Mouse (Mus musculus): Measurements from ENCODE around the gene B230118H07Rik. TPM values are rescaled to one million over a fixed set of nuclear protein-coding genes. Genes with fewer than 3 reads are reported as not detected.

B230118H07Rik gene
- polyA plus RNA-seq, 1 experiment from 2014 or later, result 63.8 TPM

- Histone ChIP-seq H3K27ac (no peak overlapping the region), H3K9ac (no peak overlapping the region), H3K4me3 (no peak overlapping the region), H3K4me2 (replicated peaks) (no peak overlapping the region), H3K36me3 (no peaks in the 10 kb centered on the region), H3K27me3 (replicated peaks) (no peaks in the 10 kb centered on the region), H3K4me1 (peaks cover 12% of the 10 kb centered on the region), H3K9me3 (no peaks in the 10 kb centered on the region)
- WGBS, result 67% methylated on average over 13 of the region's 13 CpGs
- ATAC-seq (ENCODE audit: low FRiP score, low read depth), result no peak
Measured at GRCm38 (mm10) chr2:101598190-101599181, 50.8 kb downstream of the B230118H07Rik start.

DNA sequence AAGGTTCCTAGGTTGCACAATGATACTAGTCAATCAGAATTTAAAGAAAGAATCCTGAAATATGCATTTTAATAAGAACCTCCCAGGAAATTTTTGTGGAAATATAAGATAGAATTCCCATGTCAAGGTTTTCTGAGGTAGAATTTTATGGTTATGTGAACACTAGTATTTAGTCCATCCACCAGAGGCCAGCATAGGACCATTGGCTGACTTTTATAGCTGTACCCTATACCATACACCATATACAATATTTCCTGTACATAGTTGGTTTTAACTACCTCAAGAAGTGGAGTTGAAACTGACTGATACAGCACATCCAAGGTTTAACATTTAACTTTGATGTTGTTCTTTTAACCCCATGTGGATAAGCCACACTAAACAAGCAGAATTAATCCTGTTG lies 52.1 kb downstream of the B230118H07Rik start:
- H3K9ac ChIP-seq, result no peak overlapping the region
- H3K4me3 ChIP-seq, result no peak overlapping the region
- no peaks in the 10 kb centered on the region for H3K9me3 ChIP-seq
- no peak for ATAC-seq (ENCODE audit: low FRiP score, low read depth)
- H3K27ac ChIP-seq, result no peak overlapping the region
- peaks cover 25% of the 10 kb centered on the region for H3K4me1 ChIP-seq
- no peaks in the 10 kb centered on the region for H3K27me3 ChIP-seq (replicated peaks)
- no peaks in the 10 kb centered on the region for H3K36me3 ChIP-seq
- no peak overlapping the region for H3K4me2 ChIP-seq (replicated peaks)

DNA sequence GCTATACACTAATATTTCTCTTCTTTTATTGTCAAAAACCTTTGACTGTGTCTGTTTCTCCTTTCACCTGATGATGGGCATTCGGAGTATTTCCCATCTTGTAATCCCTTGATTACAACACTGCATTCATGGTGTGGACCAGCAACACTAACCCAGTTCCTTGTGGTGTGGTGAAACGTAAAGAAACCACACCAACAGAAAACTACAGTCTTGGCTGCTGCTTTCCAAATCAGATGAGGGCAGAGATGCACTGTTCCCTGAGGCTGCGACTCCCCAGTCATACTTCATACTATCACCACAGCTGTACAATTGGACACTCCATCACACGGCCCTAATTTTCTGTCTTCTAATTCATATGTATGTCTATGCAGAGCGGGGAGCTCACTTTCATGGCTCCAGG lies 54.7 kb downstream of the B230118H07Rik start:
- WGBS, result 79% methylated on average over 5 of the region's 5 CpGs
- H3K4me1 ChIP-seq, result peaks cover 40% of the 10 kb centered on the region

GRCm38 (mm10) chr2:101592886-101593285 lies 56.4 kb downstream of the B230118H07Rik start:
- WGBS, result 28% methylated on average over 8 of the region's 8 CpGs
- peak; percentile 34 for ATAC-seq (ENCODE audit: low FRiP score, low read depth)
- no peak overlapping the region for H3K9ac ChIP-seq
- peak overlapping the region; percentile 27; the same call in 1 of the 2 replicates for H3K27ac ChIP-seq
- no peaks in the 10 kb centered on the region for H3K9me3 ChIP-seq
- no peaks in the 10 kb centered on the region for H3K27me3 ChIP-seq (replicated peaks)
- peak overlapping the region; percentile 22; the same call in 1 of the 2 replicates for H3K4me2 ChIP-seq (replicated peaks)
- no peak overlapping the region for H3K4me3 ChIP-seq
- H3K4me1 ChIP-seq, result peaks cover 32% of the 10 kb centered on the region
- H3K36me3 ChIP-seq, result no peaks in the 10 kb centered on the region

More for the DNA sequence above, 54.7 kb downstream of the B230118H07Rik start:
- Histone ChIP-seq H3K27me3 (replicated peaks) (no peaks in the 10 kb centered on the region), H3K36me3 (no peaks in the 10 kb centered on the region), H3K27ac (no peak overlapping the region), H3K4me2 (replicated peaks) (no peak overlapping the region), H3K4me3 (no peak overlapping the region), H3K9ac (no peak overlapping the region), H3K9me3 (no peaks in the 10 kb centered on the region)
- ATAC-seq (ENCODE audit: low FRiP score, low read depth), result no peak

DNA sequence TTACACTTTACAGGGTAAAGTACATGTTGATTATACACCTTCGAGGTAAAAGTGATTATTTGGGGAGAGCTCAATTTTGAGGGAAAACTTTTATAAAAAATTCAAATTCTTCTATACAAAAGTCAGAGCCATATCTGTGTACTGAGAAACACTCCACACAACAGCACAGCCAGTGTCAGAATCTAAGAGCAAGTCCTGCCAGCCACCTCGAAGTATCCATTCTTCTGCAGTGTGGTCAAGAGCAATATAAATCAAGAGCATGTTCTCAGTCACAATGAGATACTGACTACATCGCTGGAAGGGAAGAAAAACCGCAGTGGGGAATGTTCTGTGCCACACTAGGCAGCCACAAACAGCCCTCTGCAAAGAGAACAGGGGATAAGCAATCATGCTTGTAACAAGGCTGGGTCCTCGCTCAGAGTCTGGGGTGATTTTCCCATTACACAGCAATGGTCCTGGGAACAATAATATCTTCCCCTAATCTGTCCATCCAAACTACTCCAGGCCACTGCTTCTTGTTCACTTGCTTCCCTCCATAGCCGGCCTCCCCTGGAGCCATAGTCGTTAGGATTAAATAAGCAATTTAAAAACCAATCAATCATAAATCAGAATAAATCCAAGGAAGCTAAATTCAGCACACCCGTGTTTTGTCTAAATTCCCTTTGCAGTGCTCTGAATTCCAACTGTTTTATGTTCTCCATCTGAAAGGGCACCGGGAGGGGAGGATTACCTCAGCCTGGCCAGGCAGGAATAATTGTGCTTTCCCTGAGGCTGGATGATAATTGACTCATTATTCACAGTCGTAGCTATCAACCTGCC lies 57.1 kb downstream of the B230118H07Rik start:
- H3K27ac ChIP-seq, result peak overlapping the region; percentile 29; the same call in 1 of the 2 replicates
- no peak overlapping the region for H3K4me3 ChIP-seq
- H3K36me3 ChIP-seq, result no peaks in the 10 kb centered on the region
- H3K9ac ChIP-seq, result no peak overlapping the region
- H3K27me3 ChIP-seq (replicated peaks), result no peaks in the 10 kb centered on the region
- peak overlapping the region; percentile 31 for H3K4me2 ChIP-seq (replicated peaks)
- peaks cover 32% of the 10 kb centered on the region for H3K4me1 ChIP-seq
- 9% methylated on average over 10 of the region's 10 CpGs for WGBS
- no peaks in the 10 kb centered on the region for H3K9me3 ChIP-seq
- peak; percentile 86 for ATAC-seq (ENCODE audit: low FRiP score, low read depth)

DNA sequence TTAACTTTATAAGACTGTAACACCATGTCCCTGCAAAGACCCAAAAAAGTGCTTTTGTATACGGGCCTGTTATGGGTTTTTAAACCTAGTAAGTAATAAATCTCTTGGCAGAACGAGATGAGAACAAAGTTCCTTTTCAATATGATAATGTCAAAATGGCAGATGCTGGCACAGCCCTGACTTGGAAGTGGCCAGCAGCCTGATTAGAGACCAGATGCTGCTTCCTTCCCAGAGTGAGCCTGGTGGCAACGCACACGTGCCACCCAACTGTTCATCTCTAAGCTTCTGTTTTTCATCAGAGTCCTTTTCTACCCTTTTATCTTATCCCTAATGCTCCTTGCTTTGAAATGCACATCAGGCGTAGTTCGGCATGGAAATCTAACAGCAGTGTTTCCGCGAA lies 58.0 kb downstream of the B230118H07Rik start:
- H3K27ac ChIP-seq, result no peak overlapping the region
- H3K9ac ChIP-seq, result no peak overlapping the region
- WGBS, result 39% methylated on average over 8 of the region's 8 CpGs
- H3K36me3 ChIP-seq, result no peaks in the 10 kb centered on the region
- H3K9me3 ChIP-seq, result no peaks in the 10 kb centered on the region
- peaks cover 32% of the 10 kb centered on the region for H3K4me1 ChIP-seq
- H3K27me3 ChIP-seq (replicated peaks), result no peaks in the 10 kb centered on the region
- ATAC-seq (ENCODE audit: low FRiP score, low read depth), result 0 out of 2 replicates have a peak, but pooled peaks have one; percentile 30
- H3K4me3 ChIP-seq, result no peak overlapping the region
- H3K4me2 ChIP-seq (replicated peaks), result no peak overlapping the region

GRCm38 (mm10) chr2:101581418-101581817 lies 67.9 kb downstream of the B230118H07Rik start:
- Histone ChIP-seq H3K36me3 (no peaks in the 10 kb centered on the region), H3K9ac (no peak overlapping the region), H3K27me3 (replicated peaks) (no peaks in the 10 kb centered on the region), H3K9me3 (no peaks in the 10 kb centered on the region), H3K27ac (no peak overlapping the region), H3K4me1 (no peaks in the 10 kb centered on the region), H3K4me2 (replicated peaks) (no peak overlapping the region), H3K4me3 (no peak overlapping the region)
- no peak for ATAC-seq (ENCODE audit: low FRiP score, low read depth)
- 82% methylated on average over 3 of the region's 3 CpGs for WGBS

DNA sequence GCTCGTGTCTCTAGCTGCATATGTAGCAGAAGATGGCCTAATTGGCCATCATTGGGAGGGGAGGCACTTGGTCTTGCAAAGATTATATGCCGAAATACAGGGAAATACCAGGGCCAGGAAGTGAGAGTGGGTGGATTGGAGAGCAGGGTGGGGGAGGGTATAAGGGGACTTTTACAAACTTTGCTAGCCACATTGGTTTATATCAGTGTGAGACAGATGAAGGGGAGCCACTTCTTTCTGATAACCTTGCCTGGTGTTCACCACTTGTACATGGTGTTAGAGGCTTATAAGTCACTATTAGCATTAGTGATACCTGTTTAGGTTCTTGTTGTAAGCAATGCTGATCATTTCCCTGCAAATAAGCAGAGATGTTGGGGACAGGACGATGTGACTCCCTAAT lies 68.4 kb downstream of the B230118H07Rik start:
- Histone ChIP-seq H3K9ac (no peak overlapping the region), H3K9me3 (no peaks in the 10 kb centered on the region), H3K4me3 (no peak overlapping the region), H3K27me3 (replicated peaks) (no peaks in the 10 kb centered on the region), H3K4me2 (replicated peaks) (no peak overlapping the region), H3K36me3 (no peaks in the 10 kb centered on the region), H3K4me1 (no peaks in the 10 kb centered on the region), H3K27ac (no peak overlapping the region)
- ATAC-seq (ENCODE audit: low FRiP score, low read depth), result no peak
- 85% methylated on average over 3 of the region's 3 CpGs for WGBS

- no peaks in the 10 kb centered on the region for H3K27me3 ChIP-seq (replicated peaks)
- WGBS, result 77% methylated on average over 1 of the region's 1 CpGs
Measured at GRCm38 (mm10) chr2:101580428-101580827, 68.9 kb downstream of the B230118H07Rik start.

DNA sequence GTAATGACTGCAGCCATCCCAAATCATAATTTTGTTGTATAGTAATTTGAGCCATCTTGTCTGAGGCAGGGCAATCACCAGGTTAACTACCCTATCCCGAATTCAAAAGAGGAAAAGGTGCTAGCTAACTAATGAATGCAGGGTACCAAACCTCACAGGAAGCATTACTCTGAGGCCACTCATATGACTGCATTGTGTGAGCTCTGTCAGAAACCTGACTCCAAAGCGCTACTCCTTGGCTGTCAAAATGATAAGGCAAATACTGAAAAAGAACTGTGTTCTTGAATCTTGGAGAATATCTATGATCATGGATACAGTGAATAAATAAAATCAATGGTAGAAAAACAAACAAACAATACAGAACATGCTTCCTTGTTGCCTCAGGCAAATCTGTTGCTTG lies 69.3 kb downstream of the B230118H07Rik start:
- H3K4me2 ChIP-seq (replicated peaks), result no peak overlapping the region
- H3K4me3 ChIP-seq, result no peak overlapping the region
- no peaks in the 10 kb centered on the region for H3K4me1 ChIP-seq
- WGBS, result 85% methylated on average over 2 of the region's 2 CpGs
- H3K27ac ChIP-seq, result no peak overlapping the region
- H3K36me3 ChIP-seq, result no peaks in the 10 kb centered on the region
- no peak for ATAC-seq (ENCODE audit: low FRiP score, low read depth)
- no peak overlapping the region for H3K9ac ChIP-seq
- no peaks in the 10 kb centered on the region for H3K9me3 ChIP-seq
- no peaks in the 10 kb centered on the region for H3K27me3 ChIP-seq (replicated peaks)

More at GRCm38 (mm10) chr2:101580428-101580827, 68.9 kb downstream of the B230118H07Rik start:
- Histone ChIP-seq H3K9ac (no peak overlapping the region), H3K4me2 (replicated peaks) (no peak overlapping the region), H3K27ac (no peak overlapping the region), H3K36me3 (no peaks in the 10 kb centered on the region), H3K9me3 (no peaks in the 10 kb centered on the region), H3K4me1 (no peaks in the 10 kb centered on the region), H3K4me3 (no peak overlapping the region)
- no peak for ATAC-seq (ENCODE audit: low FRiP score, low read depth)

DNA sequence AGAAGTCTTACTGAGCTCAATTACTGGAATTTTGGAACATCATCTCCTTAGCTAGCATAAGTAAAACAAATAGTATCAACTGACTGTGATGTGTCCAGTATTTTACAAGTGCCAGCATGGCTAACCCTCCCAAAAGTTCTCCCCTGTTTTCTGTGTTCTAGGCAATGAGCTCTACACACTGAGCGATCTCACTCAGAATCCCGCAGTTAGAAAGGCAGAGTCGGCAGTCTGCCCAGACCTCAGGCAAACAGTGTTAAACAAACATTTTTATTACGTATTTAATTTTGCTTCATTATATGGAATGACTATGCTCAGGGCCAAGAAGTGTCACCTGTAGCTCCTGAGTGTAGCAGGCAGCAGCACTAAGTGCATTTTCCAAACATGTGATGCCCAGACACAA lies 72.1 kb downstream of the B230118H07Rik start:
- no peak overlapping the region for H3K4me3 ChIP-seq
- no peaks in the 10 kb centered on the region for H3K4me1 ChIP-seq
- no peak overlapping the region for H3K27ac ChIP-seq
- WGBS, result 90% methylated on average over 4 of the region's 4 CpGs
- H3K36me3 ChIP-seq, result no peaks in the 10 kb centered on the region
- no peaks in the 10 kb centered on the region for H3K27me3 ChIP-seq (replicated peaks)
- no peaks in the 10 kb centered on the region for H3K9me3 ChIP-seq
- no peak overlapping the region for H3K4me2 ChIP-seq (replicated peaks)
- no peak overlapping the region for H3K9ac ChIP-seq
- ATAC-seq (ENCODE audit: low FRiP score, low read depth), result no peak

- no peak overlapping the region for H3K4me2 ChIP-seq (replicated peaks)
- no peak overlapping the region for H3K27ac ChIP-seq
- ATAC-seq (ENCODE audit: low FRiP score, low read depth), result no peak
- no peak overlapping the region for H3K9ac ChIP-seq
- no peaks in the 10 kb centered on the region for H3K4me1 ChIP-seq
- H3K4me3 ChIP-seq, result no peak overlapping the region
- H3K27me3 ChIP-seq (replicated peaks), result no peaks in the 10 kb centered on the region
- WGBS, result 85% methylated on average over 4 of the region's 5 CpGs
- no peaks in the 10 kb centered on the region for H3K36me3 ChIP-seq
- no peaks in the 10 kb centered on the region for H3K9me3 ChIP-seq
Measured at GRCm38 (mm10) chr2:101569230-101569629, 80.1 kb downstream of the B230118H07Rik start.
